Mouse (Mus musculus) heart, embryonic 14.5 days (tissue): ENCODE results near the gene Brsk1. TPM values are rescaled to one million over a fixed set of nuclear protein-coding genes. Genes with fewer than 3 reads are reported as not detected.

ENCODE experiments used
- ATAC-seq: fragments of 200-750 bp; cut with Nextera tagmentation; 2 replicates; pipeline ENCODE4 v1.8.0; 2017; ENCODE audit warnings: low read depth, moderate TSS enrichment; ENCODE audit not compliant: insufficient number of reproducible peaks, insufficient read depth, low FRiP score
- H3K27ac ChIP-seq, 2 experiments: fragments of 200-500 bp in 1 of 2; fragments of 300-500 bp in 1 of 2; sonication (generic) in 1 of 2; replicated peaks in 1 of 2; 2 replicates each; pipeline ENCODE4 v1.5.1; 2012 to 2014; ENCODE audit warnings: low read depth in 2 of 2, low read length in 2 of 2, control low read depth in 1 of 2, mild to moderate bottlenecking in 1 of 2, mixed read lengths in 1 of 2; ENCODE audit not compliant: control insufficient read depth in 1 of 2, insufficient read depth in 1 of 2
- H3K27me3 ChIP-seq: fragments of 300-500 bp; sonication (generic); 2 replicates; pipeline ENCODE4 v1.6.1; 2014; ENCODE audit warnings: mild to moderate bottlenecking, low read length, control low read depth; ENCODE audit not compliant: control insufficient read depth, insufficient read depth
- H3K36me3 ChIP-seq: fragments of 300-500 bp; sonication (generic); 2 replicates; pipeline ENCODE4 v1.6.1; 2014; ENCODE audit warnings: mild to moderate bottlenecking, control low read depth, low read length, mixed read lengths; ENCODE audit not compliant: control insufficient read depth, insufficient read depth
- H3K4me1 ChIP-seq, 2 experiments: fragments of 200-500 bp in 1 of 2; fragments of 300-500 bp in 1 of 2; sonication (generic) in 1 of 2; 2 replicates each; pipeline ENCODE4 v1.6.1; 2012 to 2014; ENCODE audit warnings: low read length in 2 of 2, control low read depth in 1 of 2, mixed read lengths in 1 of 2; ENCODE audit not compliant: control insufficient read depth in 2 of 2, insufficient read depth in 2 of 2
- H3K4me2 ChIP-seq: fragments of 300-500 bp; sonication (generic); 2 replicates; pipeline ENCODE4 v1.6.1; 2014; ENCODE audit warnings: mild to moderate bottlenecking, low read length
- H3K4me3 ChIP-seq, 2 experiments: fragments of 200-500 bp in 1 of 2; fragments of 300-500 bp in 1 of 2; sonication (generic) in 1 of 2; 2 replicates each; pipeline ENCODE4 v1.5.1; 2012 to 2014; ENCODE audit warnings: low read length in 2 of 2, mild to moderate bottlenecking in 2 of 2, control low read depth in 1 of 2, low read depth in 1 of 2, moderate library complexity in 1 of 2; ENCODE audit not compliant: control insufficient read depth in 1 of 2, insufficient read depth in 1 of 2
- H3K9ac ChIP-seq: fragments of 300-500 bp; sonication (generic); 2 replicates; pipeline ENCODE4 v1.6.1; 2014; ENCODE audit warnings: mild to moderate bottlenecking, low read length
- H3K9me3 ChIP-seq: fragments of 300-500 bp; sonication (generic); 2 replicates; pipeline ENCODE4 v1.6.1; 2016; ENCODE audit warnings: low read length, control low read depth; ENCODE audit not compliant: control insufficient read depth
- WGBS: fragments of 180-500 bp; shearing (Covaris S2); extraction: QIAGEN DNeasy Blood & Tissue Kit; methylation state at CpG from one replicate; pipeline ENCODE4 v1.1.7; 2014; 5-methylcytosine and 5-hydroxymethylcytosine counted together
- polyA plus RNA-seq: library from polyadenylated mRNA; unstranded; fragments of >200 nt; fragmentation: Nextera tagmentation; extraction: Ambion mirVana; gene quantifications from 2 replicates; pipeline ENCODE4 v1.2.1, GENCODE M21; 2014

The Brsk1 gene
- polyA plus RNA-seq, 1 experiment from 2014 or later = 1.3 TPM

DNA sequence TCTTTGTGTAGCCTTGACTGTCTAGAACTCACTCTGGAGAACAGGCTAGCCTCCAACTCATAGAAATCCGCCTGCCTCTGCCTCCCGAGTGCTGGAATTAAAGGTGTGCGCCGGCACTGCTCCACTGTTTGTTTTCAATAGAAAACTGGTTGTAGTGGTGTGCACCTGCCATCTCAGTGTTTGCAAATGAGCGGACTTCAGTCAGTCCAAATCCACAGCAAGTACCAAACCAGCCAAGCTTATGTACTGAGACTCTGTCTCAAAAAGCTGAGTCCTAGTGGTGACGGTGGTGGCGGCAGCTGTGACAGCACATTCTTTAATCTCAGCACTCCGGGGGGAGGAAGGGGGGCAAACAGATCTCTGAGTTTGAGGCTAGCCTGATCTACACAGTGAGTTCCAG lies 21.9 kb upstream of the Brsk1 start:
- WGBS = 96% methylated on average over 8 of the region's 8 CpGs
- no peaks in the 10 kb centered on the region for H3K9me3 ChIP-seq
- H3K4me2 ChIP-seq = no peak overlapping the region
- peaks cover 63% of the 10 kb centered on the region for H3K36me3 ChIP-seq
- H3K4me1 ChIP-seq = no peaks in the 10 kb centered on the region; a peak in 2 of 4 replicates
- H3K27me3 ChIP-seq = no peaks in the 10 kb centered on the region
- no peak overlapping the region for H3K4me3 ChIP-seq
- H3K27ac ChIP-seq = no peak overlapping the region
- ATAC-seq = no peak
- H3K9ac ChIP-seq = no peak overlapping the region

GRCm38 (mm10) chr7:4669156-4669555 lies 21.2 kb upstream of the Brsk1 start:
- H3K4me1 ChIP-seq = no peaks in the 10 kb centered on the region; a peak in 2 of 4 replicates

GRCm38 (mm10) chr7:4670655-4671255 lies 19.6 kb upstream of the Brsk1 start:
- no peak for ATAC-seq
- H3K4me3 ChIP-seq = no peak overlapping the region
- WGBS = 87% methylated on average over 8 of the region's 8 CpGs
- no peaks in the 10 kb centered on the region for H3K9me3 ChIP-seq
- H3K9ac ChIP-seq = no peak overlapping the region
- no peaks in the 10 kb centered on the region for H3K27me3 ChIP-seq
- H3K4me1 ChIP-seq = no peaks in the 10 kb centered on the region; a peak in 2 of 4 replicates
- H3K27ac ChIP-seq = no peak overlapping the region
- no peak overlapping the region for H3K4me2 ChIP-seq
- H3K36me3 ChIP-seq = peaks cover 68% of the 10 kb centered on the region

More at GRCm38 (mm10) chr7:4669156-4669555, 21.2 kb upstream of the Brsk1 start:
- Histone ChIP-seq H3K4me3 (no peak overlapping the region), H3K27ac (no peak overlapping the region), H3K36me3 (peaks cover 60% of the 10 kb centered on the region), H3K9me3 (no peaks in the 10 kb centered on the region), H3K4me2 (no peak overlapping the region), H3K9ac (no peak overlapping the region), H3K27me3 (no peaks in the 10 kb centered on the region)
- ATAC-seq = no peak
- WGBS = 94% methylated on average over 9 of the region's 9 CpGs

- Histone ChIP-seq H3K36me3 (peaks cover 70% of the 10 kb centered on the region), H3K27me3 (no peaks in the 10 kb centered on the region), H3K4me1 (no peaks in the 10 kb centered on the region; a peak in 2 of 4 replicates), H3K9me3 (no peaks in the 10 kb centered on the region), H3K4me3 (no peak overlapping the region), H3K27ac (peak overlapping the region; percentile 60), H3K9ac (no peak overlapping the region), H3K4me2 (no peak overlapping the region)
- 65% methylated on average over 4 of the region's 4 CpGs for WGBS
- no peak for ATAC-seq
These were observed 18.4 kb upstream of the Brsk1 start for GRCm38 (mm10) chr7:4671956-4672355.

DNA sequence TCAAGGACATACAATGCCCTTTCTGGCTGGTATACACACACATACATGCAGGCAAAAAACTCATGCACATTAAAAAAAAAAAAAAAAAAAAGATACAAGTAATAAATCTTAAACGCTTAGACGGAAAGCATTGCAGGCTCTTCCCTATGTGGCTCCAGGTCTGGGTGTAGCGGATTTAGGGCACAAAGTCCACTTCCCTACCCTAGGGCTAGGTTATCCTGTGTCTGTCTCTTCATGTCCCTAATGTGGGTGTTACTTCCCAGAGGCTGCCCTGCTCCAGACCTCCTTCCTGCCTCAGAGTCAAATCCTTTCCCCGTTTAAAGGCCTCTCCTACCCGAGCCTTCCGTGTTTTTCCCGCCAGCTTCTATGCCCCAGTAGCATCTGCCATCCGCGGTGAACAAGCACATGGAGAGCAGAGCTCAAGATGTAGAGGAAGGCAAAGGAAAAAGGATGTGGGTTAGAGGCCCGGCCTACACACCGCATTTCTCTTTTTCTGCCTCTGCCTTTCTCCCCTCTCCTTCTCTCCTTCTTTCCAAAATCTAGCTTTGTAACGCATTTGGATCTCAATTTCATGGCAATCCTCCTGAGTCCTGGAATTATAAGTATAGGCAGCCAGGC lies 16.2 kb upstream of the Brsk1 start:
- WGBS = 90% methylated on average over 12 of the region's 12 CpGs
- Histone ChIP-seq H3K9ac (no peak overlapping the region), H3K27me3 (no peaks in the 10 kb centered on the region), H3K36me3 (peaks cover 73% of the 10 kb centered on the region), H3K27ac (no peak overlapping the region), H3K4me2 (no peak overlapping the region), H3K4me1 (no peaks in the 10 kb centered on the region; a peak in 2 of 4 replicates), H3K9me3 (no peaks in the 10 kb centered on the region), H3K4me3 (no peak overlapping the region)
- no peak for ATAC-seq

DNA sequence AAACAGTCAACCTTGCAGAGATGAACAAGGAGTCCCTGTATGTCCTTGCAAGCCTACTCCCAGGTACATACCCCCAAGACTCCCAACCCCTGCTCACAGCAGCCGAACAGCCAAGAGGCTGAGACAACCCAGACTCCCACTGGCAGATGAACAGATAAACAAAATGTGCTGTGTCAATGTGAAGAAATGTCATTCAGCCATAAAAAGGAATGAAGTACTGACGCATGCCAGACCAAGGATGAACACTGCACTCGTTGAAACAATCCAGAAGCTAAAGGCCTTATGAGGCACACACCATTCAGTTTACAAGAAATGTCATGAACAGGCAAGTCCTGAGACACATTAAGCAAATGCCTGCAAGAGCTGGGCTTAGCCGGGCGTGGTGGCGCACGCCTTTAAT lies 15.2 kb upstream of the Brsk1 start:
- WGBS = 67% methylated on average over 7 of the region's 7 CpGs
- no peak overlapping the region for H3K4me3 ChIP-seq
- H3K27ac ChIP-seq = no peak overlapping the region
- H3K27me3 ChIP-seq = no peaks in the 10 kb centered on the region
- H3K4me2 ChIP-seq = no peak overlapping the region
- no peaks in the 10 kb centered on the region for H3K9me3 ChIP-seq
- peaks cover 76% of the 10 kb centered on the region for H3K36me3 ChIP-seq
- no peaks in the 10 kb centered on the region; a peak in 2 of 4 replicates for H3K4me1 ChIP-seq
- H3K9ac ChIP-seq = no peak overlapping the region
- no peak for ATAC-seq

- H3K4me3 ChIP-seq = no peak overlapping the region
- H3K27me3 ChIP-seq = no peaks in the 10 kb centered on the region
- H3K27ac ChIP-seq = no peak overlapping the region
- peaks cover 4 to 7% of the 10 kb centered on the region in 2 experiments for H3K4me1 ChIP-seq
- H3K4me2 ChIP-seq = no peak overlapping the region
- no peaks in the 10 kb centered on the region for H3K9me3 ChIP-seq
- WGBS = 83% methylated on average over 5 of the region's 5 CpGs
- no peak for ATAC-seq
- H3K9ac ChIP-seq = no peak overlapping the region
- H3K36me3 ChIP-seq = peaks cover 34% of the 10 kb centered on the region
These were observed 7.1 kb upstream of the Brsk1 start for GRCm38 (mm10) chr7:4683307-4683706.
